Mouse (Mus musculus): Measurements from ENCODE around the gene Syngr3. TPM values are rescaled to one million over a fixed set of nuclear protein-coding genes. Genes with fewer than 3 reads are reported as not detected.

The Syngr3 gene
- polyA plus RNA-seq, 1 experiment from 2014 or later, result 43.3 TPM

- H3K4me3 ChIP-seq, result peak overlapping the region; percentile 79
- WGBS, result 5% methylated on average over 51 of the region's 51 CpGs
- peaks cover 11% of the 10 kb centered on the region for H3K27me3 ChIP-seq (replicated peaks)
- peak overlapping the region; percentile 27; the same call in 1 of the 2 replicates for H3K27ac ChIP-seq
- H3K9me3 ChIP-seq, result no peaks in the 10 kb centered on the region
- peak overlapping the region; percentile 76 for H3K9ac ChIP-seq
- H3K36me3 ChIP-seq, result peaks cover 27% of the 10 kb centered on the region
- peak overlapping the region; percentile 80 for H3K4me2 ChIP-seq (replicated peaks)
- peaks cover 28% of the 10 kb centered on the region for H3K4me1 ChIP-seq
- peak; percentile 63 for ATAC-seq (ENCODE audit: low FRiP score, low read depth)
Measured at GRCm38 (mm10) chr17:24695326-24696010, 5.7 kb upstream of the Syngr3 start.

GRCm38 (mm10) chr17:24692385-24692784, 2.6 kb upstream of the Syngr3 start:
- no peak for ATAC-seq (ENCODE audit: low FRiP score, low read depth)
- Histone ChIP-seq H3K4me3 (no peak overlapping the region), H3K9me3 (no peaks in the 10 kb centered on the region), H3K9ac (no peak overlapping the region), H3K4me1 (peaks cover 28% of the 10 kb centered on the region), H3K27me3 (replicated peaks) (peaks cover 40% of the 10 kb centered on the region), H3K27ac (no peak overlapping the region), H3K4me2 (replicated peaks) (no peak overlapping the region), H3K36me3 (peaks cover 16% of the 10 kb centered on the region; the same call in 1 of the 2 replicates)
- WGBS, result 85% methylated on average over 5 of the region's 5 CpGs

- Histone ChIP-seq H3K36me3 (peaks cover 10% of the 10 kb centered on the region; the same call in 1 of the 2 replicates), H3K27ac (peak overlapping the region; percentile 27; the same call in 1 of the 2 replicates), H3K4me3 (peak overlapping the region; percentile 26; the same call in 1 of the 2 replicates), H3K9ac (0 out of 2 replicates have a peak overlapping the region, but pooled peaks have one; percentile 21), H3K27me3 (replicated peaks) (peaks cover 43% of the 10 kb centered on the region), H3K4me2 (replicated peaks) (peak overlapping the region; percentile 56), H3K4me1 (peaks cover 13% of the 10 kb centered on the region), H3K9me3 (no peaks in the 10 kb centered on the region)
- no peak for ATAC-seq (ENCODE audit: low FRiP score, low read depth)
- WGBS, result 23% methylated on average over 23 of the region's 23 CpGs
Measured at GRCm38 (mm10) chr17:24687599-24687998, 2.2 kb downstream of the Syngr3 start.

- Histone ChIP-seq H3K9ac (0 out of 2 replicates have a peak overlapping the region, but pooled peaks have one; percentile 21), H3K27me3 (replicated peaks) (peaks cover 43% of the 10 kb centered on the region), H3K36me3 (peaks cover 7% of the 10 kb centered on the region), H3K9me3 (no peaks in the 10 kb centered on the region), H3K4me1 (peaks cover 13% of the 10 kb centered on the region), H3K4me2 (replicated peaks) (peak overlapping the region; percentile 56), H3K4me3 (peak overlapping the region; percentile 26; the same call in 1 of the 2 replicates), H3K27ac (peak overlapping the region; percentile 27; the same call in 1 of the 2 replicates)
- ATAC-seq (ENCODE audit: low FRiP score, low read depth), result no peak
- WGBS, result 1% methylated on average over 25 of the region's 25 CpGs
Measured at GRCm38 (mm10) chr17:24687146-24687595, 2.6 kb downstream of the Syngr3 start.

GRCm38 (mm10) chr17:24686514-24686913, 3.2 kb downstream of the Syngr3 start:
- H3K9ac ChIP-seq, result no peak overlapping the region
- no peaks in the 10 kb centered on the region for H3K9me3 ChIP-seq
- peaks cover 10% of the 10 kb centered on the region for H3K36me3 ChIP-seq
- 26% methylated on average over 16 of the region's 16 CpGs for WGBS
- ATAC-seq (ENCODE audit: low FRiP score, low read depth), result no peak
- peak overlapping the region; percentile 30 for H3K4me2 ChIP-seq (replicated peaks)
- H3K27me3 ChIP-seq (replicated peaks), result peaks cover 43% of the 10 kb centered on the region
- H3K4me3 ChIP-seq, result no peak overlapping the region
- peaks cover 13% of the 10 kb centered on the region for H3K4me1 ChIP-seq
- no peak overlapping the region for H3K27ac ChIP-seq

GRCm38 (mm10) chr17:24677500-24678080, 12.2 kb downstream of the Syngr3 start:
- Histone ChIP-seq H3K27me3 (replicated peaks) (no peaks in the 10 kb centered on the region), H3K36me3 (peaks cover 56% of the 10 kb centered on the region), H3K9me3 (no peaks in the 10 kb centered on the region), H3K4me2 (replicated peaks) (no peak overlapping the region), H3K4me1 (no peaks in the 10 kb centered on the region), H3K27ac (no peak overlapping the region), H3K9ac (no peak overlapping the region), H3K4me3 (no peak overlapping the region)
- 90% methylated on average over 24 of the region's 24 CpGs for WGBS
- no peak for ATAC-seq (ENCODE audit: low FRiP score, low read depth)

- Histone ChIP-seq H3K4me3 (no peak overlapping the region), H3K27me3 (replicated peaks) (no peaks in the 10 kb centered on the region), H3K4me1 (peaks cover 5% of the 10 kb centered on the region), H3K4me2 (replicated peaks) (no peak overlapping the region), H3K36me3 (peaks cover 52% of the 10 kb centered on the region), H3K9me3 (no peaks in the 10 kb centered on the region), H3K27ac (no peak overlapping the region), H3K9ac (no peak overlapping the region)
- ATAC-seq (ENCODE audit: low FRiP score, low read depth), result no peak
- 94% methylated on average over 5 of the region's 5 CpGs for WGBS
Measured at GRCm38 (mm10) chr17:24676877-24677276, 12.9 kb downstream of the Syngr3 start.

GRCm38 (mm10) chr17:24676187-24676586, 13.6 kb downstream of the Syngr3 start:
- no peaks in the 10 kb centered on the region for H3K9me3 ChIP-seq
- 59% methylated on average over 2 of the region's 2 CpGs for WGBS
- H3K36me3 ChIP-seq, result peaks cover 45% of the 10 kb centered on the region
- H3K9ac ChIP-seq, result no peak overlapping the region
- no peak overlapping the region for H3K4me2 ChIP-seq (replicated peaks)
- no peak overlapping the region for H3K4me3 ChIP-seq
- H3K4me1 ChIP-seq, result peaks cover 11% of the 10 kb centered on the region
- ATAC-seq (ENCODE audit: low FRiP score, low read depth), result no peak
- H3K27me3 ChIP-seq (replicated peaks), result no peaks in the 10 kb centered on the region
- no peak overlapping the region for H3K27ac ChIP-seq

- no peak overlapping the region for H3K4me2 ChIP-seq (replicated peaks)
- peaks cover 26% of the 10 kb centered on the region for H3K36me3 ChIP-seq
- peaks cover 23% of the 10 kb centered on the region for H3K4me1 ChIP-seq
- ATAC-seq (ENCODE audit: low FRiP score, low read depth), result no peak
- 90% methylated on average over 7 of the region's 7 CpGs for WGBS
- H3K27ac ChIP-seq, result no peak overlapping the region
- H3K9me3 ChIP-seq, result no peaks in the 10 kb centered on the region
- H3K27me3 ChIP-seq (replicated peaks), result no peaks in the 10 kb centered on the region
- H3K4me3 ChIP-seq, result no peak overlapping the region
- 0 out of 2 replicates have a peak overlapping the region, but pooled peaks have one; percentile 13 for H3K9ac ChIP-seq
Measured at GRCm38 (mm10) chr17:24674277-24674676, 15.5 kb downstream of the Syngr3 start.

GRCm38 (mm10) chr17:24672141-24672540, 17.6 kb downstream of the Syngr3 start:
- Histone ChIP-seq H3K36me3 (peaks cover 5% of the 10 kb centered on the region), H3K27me3 (replicated peaks) (no peaks in the 10 kb centered on the region), H3K27ac (no peak overlapping the region), H3K9me3 (no peaks in the 10 kb centered on the region), H3K4me1 (peaks cover 27% of the 10 kb centered on the region), H3K4me2 (replicated peaks) (peak overlapping the region; percentile 12), H3K4me3 (no peak overlapping the region), H3K9ac (no peak overlapping the region)
- 33% methylated on average over 5 of the region's 5 CpGs for WGBS
- ATAC-seq (ENCODE audit: low FRiP score, low read depth), result no peak

GRCm38 (mm10) chr17:24671346-24671745, 18.4 kb downstream of the Syngr3 start:
- no peaks in the 10 kb centered on the region for H3K27me3 ChIP-seq (replicated peaks)
- H3K4me2 ChIP-seq (replicated peaks), result peak overlapping the region; percentile 81
- peak overlapping the region; percentile 97 for H3K9ac ChIP-seq
- peaks cover 27% of the 10 kb centered on the region for H3K4me1 ChIP-seq
- H3K9me3 ChIP-seq, result no peaks in the 10 kb centered on the region
- no peak overlapping the region for H3K27ac ChIP-seq
- H3K4me3 ChIP-seq, result no peak overlapping the region
- 77% methylated on average over 5 of the region's 5 CpGs for WGBS
- no peak for ATAC-seq (ENCODE audit: low FRiP score, low read depth)
- H3K36me3 ChIP-seq, result no peaks in the 10 kb centered on the region

GRCm38 (mm10) chr17:24670246-24670844, 19.4 kb downstream of the Syngr3 start:
- ATAC-seq (ENCODE audit: low FRiP score, low read depth), result 0 out of 2 replicates have a peak, but pooled peaks have one; percentile 5
- Histone ChIP-seq H3K4me1 (peaks cover 27% of the 10 kb centered on the region), H3K4me3 (peak overlapping the region; percentile 99), H3K27me3 (replicated peaks) (no peaks in the 10 kb centered on the region), H3K36me3 (no peaks in the 10 kb centered on the region), H3K27ac (peak overlapping the region; percentile 59; the same call in 1 of the 2 replicates), H3K9ac (peak overlapping the region; percentile 97), H3K4me2 (replicated peaks) (peak overlapping the region; percentile 81), H3K9me3 (no peaks in the 10 kb centered on the region)
- 15% methylated on average over 8 of the region's 8 CpGs for WGBS
